Mouse (Mus musculus): ENCODE data around the gene Esr2. TPM values are rescaled to one million over a fixed set of nuclear protein-coding genes. Genes with fewer than 3 reads are reported as not detected.
"Not testable (repeated sequence)": the region's sequence is repeated elsewhere in the genome, so short reads cannot be mapped to it uniquely, and the experiment has no call there.

Gene Esr2
- total RNA-seq (2021), result not detected
- not detected in 2 replicates for polyA plus RNA-seq (2012; rRNA removed)
- long read RNA-seq, result 0 reads

GRCm38 (mm10) chr12:76177000-76177863, at the start of gene Esr2:
Gene Esr2 (minus strand): TSS chr12:76177259.
- DNase-seq, result peak; percentile 31

GRCm38 (mm10) chr12:76222104-76222503, 45.0 kb upstream of the Esr2 start:
- DNase-seq, result not testable (repeated sequence)

GRCm38 (mm10) chr12:76216716-76217115, 39.7 kb upstream of the Esr2 start:
- DNase-seq, result no peak

GRCm38 (mm10) chr12:76215121-76215520, 38.1 kb upstream of the Esr2 start:
- no peak for DNase-seq

- no peak for DNase-seq
Measured at GRCm38 (mm10) chr12:76209429-76209974, 32.4 kb upstream of the Esr2 start.

- no peak for DNase-seq
Measured at GRCm38 (mm10) chr12:76200326-76200725, 23.3 kb upstream of the Esr2 start.

- no peak for DNase-seq
Measured at GRCm38 (mm10) chr12:76197071-76197470, 20.0 kb upstream of the Esr2 start.

- peak; percentile 79 for DNase-seq
Measured at GRCm38 (mm10) chr12:76196709-76197054, 19.6 kb upstream of the Esr2 start.

- DNase-seq, result peak; percentile 93
Measured at GRCm38 (mm10) chr12:76195912-76196708, 19.1 kb upstream of the Esr2 start.

- DNase-seq, result no peak
Measured at GRCm38 (mm10) chr12:76194526-76194925, 17.5 kb upstream of the Esr2 start.

- DNase-seq, result peak; percentile 17
Measured at GRCm38 (mm10) chr12:76190940-76191339, 13.9 kb upstream of the Esr2 start.

- DNase-seq, result peak; percentile 15
Measured at GRCm38 (mm10) chr12:76187849-76188248, 10.8 kb upstream of the Esr2 start.

GRCm38 (mm10) chr12:76186473-76186872, 9.4 kb upstream of the Esr2 start:
- no peak for DNase-seq

- no peak for DNase-seq
Measured at GRCm38 (mm10) chr12:76185167-76185816, 8.2 kb upstream of the Esr2 start.

GRCm38 (mm10) chr12:76184271-76184670, 7.2 kb upstream of the Esr2 start:
- no peak for DNase-seq

GRCm38 (mm10) chr12:76182831-76183230, 5.8 kb upstream of the Esr2 start:
- DNase-seq, result no peak

GRCm38 (mm10) chr12:76181471-76181870, 4.4 kb upstream of the Esr2 start:
- no peak for DNase-seq

- no peak for DNase-seq
Measured at GRCm38 (mm10) chr12:76180442-76180841, 3.4 kb upstream of the Esr2 start.

GRCm38 (mm10) chr12:76179527-76179926, 2.5 kb upstream of the Esr2 start:
- DNase-seq, result no peak

GRCm38 (mm10) chr12:76179051-76179450, 2.0 kb upstream of the Esr2 start:
- no peak for DNase-seq

- DNase-seq, result peak; percentile 64
Measured at GRCm38 (mm10) chr12:76177864-76178518, 932 bp upstream of the Esr2 start.

- DNase-seq, result no peak
Measured at GRCm38 (mm10) chr12:76165641-76166040, 11.4 kb downstream of the Esr2 start.

Measured in adrenal gland, adult 2 months (tissue).